Mouse (Mus musculus): ENCODE measurements around the gene Neurog3. TPM values are rescaled to one million over a fixed set of nuclear protein-coding genes. Genes with fewer than 3 reads are reported as not detected.

Gene Neurog3
- polyA plus RNA-seq (2011; ENCODE audit: insufficient read depth, insufficient read length, low replicate concordance, missing spikeins) = not detected in 2 replicates

DNA sequence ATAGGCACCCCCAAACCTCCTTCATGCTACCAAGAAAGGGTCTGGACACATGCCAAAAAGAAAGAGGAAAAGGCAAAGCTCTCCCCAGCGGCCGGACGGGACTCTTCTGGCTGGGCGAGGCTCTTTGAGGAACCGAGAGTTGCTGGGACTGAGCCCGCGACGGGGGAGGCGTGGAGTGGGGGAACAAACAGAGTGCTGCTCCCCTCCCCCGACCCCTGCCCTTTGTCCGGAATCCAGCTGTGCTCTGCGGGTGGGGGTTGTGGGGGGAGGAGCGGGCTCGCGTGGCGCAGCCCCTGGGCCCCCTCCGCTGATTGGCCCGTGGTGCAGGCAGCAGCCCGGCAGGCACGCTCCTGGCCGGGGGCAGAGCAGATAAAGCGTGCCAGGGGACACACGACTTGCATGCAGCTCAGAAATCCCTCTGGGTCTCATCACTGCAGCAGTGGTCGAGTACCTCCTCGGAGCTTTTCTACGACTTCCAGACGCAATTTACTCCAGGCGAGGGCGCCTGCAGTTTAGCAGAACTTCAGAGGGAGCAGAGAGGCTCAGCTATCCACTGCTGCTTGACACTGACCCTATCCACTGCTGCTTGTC is at the start of gene Neurog3:
Gene Neurog3, plus strand, starts transcription at position 400 of the 591 bp plus-strand sequence.
- Histone ChIP-seq H3K27ac (ENCODE audit: control insufficient read depth, insufficient read depth, low read depth, low read length, poor library complexity) (no peak within 1 kb of the TSS), H3K4me1 (ENCODE audit: control insufficient read depth, insufficient read depth, low read length) (no peaks in the 10 kb centered on the region; the same call in 1 of the 2 replicates), H3K4me3 (replicated peaks; ENCODE audit: control insufficient read depth, low read depth, low read length) (no peak within 1 kb of the TSS)
- 2% methylated on average over 29 of the region's 29 CpGs for WGBS
- TF ChIP-seq POLR2A (IDR thresholded peaks at IDR 0.05; ENCODE audit: borderline replicate concordance, control insufficient read depth, low read depth, low read length) (no peak), CTCF (IDR thresholded peaks at IDR 0.05; ENCODE audit: control insufficient read depth, insufficient read depth, low read length) (no peak)

DNA sequence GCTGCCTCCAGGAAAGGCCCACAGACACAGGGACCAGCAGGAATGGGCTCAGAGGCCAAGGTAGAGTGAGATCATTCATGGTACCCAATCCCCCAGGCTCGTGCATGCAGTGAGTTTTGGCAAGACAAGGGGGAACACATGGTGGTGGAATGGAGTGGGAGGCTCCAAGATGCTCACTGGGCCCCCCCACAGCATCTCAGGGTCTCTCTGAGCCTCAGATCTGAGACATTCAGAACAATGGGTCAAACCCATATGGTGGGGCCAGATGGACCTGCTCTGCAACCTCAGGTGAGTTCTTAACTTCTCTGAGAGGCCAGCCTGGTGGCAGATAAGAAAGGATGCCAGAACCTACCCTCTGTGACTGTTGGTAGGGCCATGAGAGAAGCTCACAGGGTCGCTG is 46.8 kb upstream of the Neurog3 start:
- no peak overlapping the region for H3K4me3 ChIP-seq (replicated peaks; ENCODE audit: control insufficient read depth, low read depth, low read length)
- TF ChIP-seq POLR2A (IDR thresholded peaks at IDR 0.05; ENCODE audit: borderline replicate concordance, control insufficient read depth, low read depth, low read length) (no peak), CTCF (IDR thresholded peaks at IDR 0.05; ENCODE audit: control insufficient read depth, insufficient read depth, low read length) (no peak)

DNA sequence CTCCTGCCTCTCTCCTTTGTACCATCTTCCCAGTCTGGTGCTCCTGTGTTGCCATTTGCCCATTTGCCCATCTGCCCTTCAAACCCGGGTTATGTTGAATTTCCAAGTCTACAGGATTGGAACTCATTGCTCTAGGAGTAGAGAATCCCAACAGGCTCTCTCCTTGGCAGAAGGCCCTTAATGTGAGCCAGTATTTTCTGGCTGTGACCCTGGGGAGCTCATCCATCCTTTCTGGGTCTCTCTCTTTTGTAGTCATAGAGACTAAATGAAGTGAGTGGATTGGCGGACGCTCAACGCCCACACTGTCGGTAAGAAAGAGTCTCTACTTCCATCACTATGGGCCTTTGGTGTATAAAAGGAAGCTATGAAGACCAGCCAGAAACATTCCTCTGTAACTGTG is 46.1 kb upstream of the Neurog3 start:
- H3K4me3 ChIP-seq (replicated peaks; ENCODE audit: control insufficient read depth, low read depth, low read length) = no peak overlapping the region
- 95% methylated on average over 5 of the region's 5 CpGs for WGBS
- no peaks in the 10 kb centered on the region for H3K4me1 ChIP-seq (ENCODE audit: control insufficient read depth, insufficient read depth, low read length)
- TF ChIP-seq POLR2A (IDR thresholded peaks at IDR 0.05; ENCODE audit: borderline replicate concordance, control insufficient read depth, low read depth, low read length) = no peak
- no peak for TF ChIP-seq CTCF (IDR thresholded peaks at IDR 0.05; ENCODE audit: control insufficient read depth, insufficient read depth, low read length)
- no peak overlapping the region for H3K27ac ChIP-seq (ENCODE audit: control insufficient read depth, insufficient read depth, low read depth, low read length, poor library complexity)

More for the DNA sequence above, 46.8 kb upstream of the Neurog3 start:
- H3K4me1 ChIP-seq (ENCODE audit: control insufficient read depth, insufficient read depth, low read length) = no peaks in the 10 kb centered on the region
- H3K27ac ChIP-seq (ENCODE audit: control insufficient read depth, insufficient read depth, low read depth, low read length, poor library complexity) = no peak overlapping the region
- 62% methylated on average over 2 of the region's 2 CpGs for WGBS

DNA sequence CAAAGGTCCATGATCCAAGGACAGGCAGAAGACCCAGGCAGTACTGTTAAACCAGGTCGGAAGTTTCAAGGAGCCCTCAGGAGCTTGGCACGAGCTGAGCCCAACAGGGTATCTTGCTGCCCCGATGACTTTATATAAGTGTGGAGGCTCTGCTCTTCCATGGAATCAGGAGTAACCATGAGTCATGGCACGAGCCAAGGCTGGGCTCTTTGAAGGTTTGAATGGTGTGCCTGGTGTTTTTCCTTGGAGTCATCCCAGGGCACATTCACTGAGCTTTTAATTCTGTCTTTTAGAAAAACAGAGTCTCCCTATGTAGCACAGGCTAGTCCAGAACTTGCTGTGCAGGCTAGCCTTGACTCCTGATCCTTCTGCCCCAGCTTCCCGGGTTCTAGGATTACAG is 44.5 kb upstream of the Neurog3 start:
- WGBS = 74% methylated on average over 5 of the region's 5 CpGs
- no peak overlapping the region for H3K27ac ChIP-seq (ENCODE audit: control insufficient read depth, insufficient read depth, low read depth, low read length, poor library complexity)
- no peak for TF ChIP-seq POLR2A (IDR thresholded peaks at IDR 0.05; ENCODE audit: borderline replicate concordance, control insufficient read depth, low read depth, low read length)
- no peak for TF ChIP-seq CTCF (IDR thresholded peaks at IDR 0.05; ENCODE audit: control insufficient read depth, insufficient read depth, low read length)
- no peaks in the 10 kb centered on the region for H3K4me1 ChIP-seq (ENCODE audit: control insufficient read depth, insufficient read depth, low read length)
- no peak overlapping the region for H3K4me3 ChIP-seq (replicated peaks; ENCODE audit: control insufficient read depth, low read depth, low read length)

DNA sequence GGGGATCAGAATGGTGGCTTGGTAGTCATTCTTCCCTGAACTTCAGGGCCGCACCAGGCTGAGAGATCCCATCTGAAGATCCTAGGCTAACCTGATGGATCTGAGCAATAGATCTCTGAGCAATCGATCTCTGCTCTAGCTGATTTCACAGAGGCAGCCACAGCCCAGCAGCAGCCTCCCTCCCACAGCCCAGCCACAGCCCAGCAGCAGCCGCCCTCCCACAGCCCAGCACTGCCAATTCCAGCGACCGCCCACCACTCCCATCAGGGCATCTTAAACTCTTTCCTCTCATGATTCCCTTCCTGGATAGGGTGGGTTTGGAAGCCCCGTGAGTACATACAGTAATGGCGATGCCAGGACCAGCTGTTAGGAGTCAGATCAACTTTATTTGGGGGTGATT is 43.8 kb upstream of the Neurog3 start:
- WGBS = 74% methylated on average over 7 of the region's 7 CpGs
- H3K4me3 ChIP-seq (replicated peaks; ENCODE audit: control insufficient read depth, low read depth, low read length) = no peak overlapping the region
- TF ChIP-seq CTCF (IDR thresholded peaks at IDR 0.05; ENCODE audit: control insufficient read depth, insufficient read depth, low read length) = no peak
- no peak for TF ChIP-seq POLR2A (IDR thresholded peaks at IDR 0.05; ENCODE audit: borderline replicate concordance, control insufficient read depth, low read depth, low read length)
- no peak overlapping the region for H3K27ac ChIP-seq (ENCODE audit: control insufficient read depth, insufficient read depth, low read depth, low read length, poor library complexity)
- no peaks in the 10 kb centered on the region for H3K4me1 ChIP-seq (ENCODE audit: control insufficient read depth, insufficient read depth, low read length)

DNA sequence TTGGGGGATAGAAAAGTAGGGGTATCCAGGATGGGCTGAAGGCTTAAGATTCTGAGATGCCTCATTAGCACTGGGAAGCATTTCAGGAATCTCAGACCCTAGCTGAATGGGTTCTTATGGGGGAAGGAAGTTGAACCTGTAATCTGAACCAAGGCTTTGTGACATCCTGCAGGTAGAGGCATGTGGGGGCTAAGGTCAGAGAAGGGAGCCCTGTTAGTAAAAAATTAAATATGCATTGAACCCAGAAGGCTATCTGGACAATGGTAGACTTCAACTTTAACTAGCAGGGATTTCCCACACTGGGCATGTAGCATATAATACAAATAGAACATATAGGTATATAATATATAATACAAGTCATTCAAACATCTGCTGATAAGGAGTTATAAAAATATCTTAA is 43.4 kb upstream of the Neurog3 start:
- H3K27ac ChIP-seq (ENCODE audit: control insufficient read depth, insufficient read depth, low read depth, low read length, poor library complexity) = no peak overlapping the region
- H3K4me1 ChIP-seq (ENCODE audit: control insufficient read depth, insufficient read depth, low read length) = no peaks in the 10 kb centered on the region
- TF ChIP-seq POLR2A (IDR thresholded peaks at IDR 0.05; ENCODE audit: borderline replicate concordance, control insufficient read depth, low read depth, low read length) = no peak
- no peak for TF ChIP-seq CTCF (IDR thresholded peaks at IDR 0.05; ENCODE audit: control insufficient read depth, insufficient read depth, low read length)
- no peak overlapping the region for H3K4me3 ChIP-seq (replicated peaks; ENCODE audit: control insufficient read depth, low read depth, low read length)

DNA sequence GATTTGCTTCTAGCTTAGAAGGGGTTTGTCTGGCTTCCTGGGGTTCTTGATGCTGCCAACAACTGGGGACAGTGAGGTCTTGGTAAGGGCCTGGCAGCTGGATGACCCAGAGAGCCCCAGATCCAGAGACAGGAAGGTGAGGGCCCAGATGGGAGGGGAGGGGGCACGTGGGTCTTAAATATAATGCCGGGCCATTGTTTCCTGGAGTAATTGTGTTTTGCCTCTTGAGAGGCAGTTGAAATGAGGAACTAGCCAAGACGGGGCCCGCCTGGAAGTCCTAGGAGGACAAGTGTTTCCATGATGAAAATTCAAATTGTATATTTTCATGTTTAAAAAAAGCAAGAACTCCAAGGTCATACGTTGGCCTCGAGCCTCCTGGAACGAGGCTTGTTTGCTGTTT is 39.0 kb upstream of the Neurog3 start:
- H3K4me3 ChIP-seq (replicated peaks; ENCODE audit: control insufficient read depth, low read depth, low read length) = no peak overlapping the region
- no peaks in the 10 kb centered on the region for H3K4me1 ChIP-seq (ENCODE audit: control insufficient read depth, insufficient read depth, low read length)
- no peak overlapping the region for H3K27ac ChIP-seq (ENCODE audit: control insufficient read depth, insufficient read depth, low read depth, low read length, poor library complexity)
- whole genome bisulfite sequencing = 13% methylated on average over 7 of the region's 7 CpGs
- no peak for TF ChIP-seq CTCF (IDR thresholded peaks at IDR 0.05; ENCODE audit: control insufficient read depth, insufficient read depth, low read length)
- TF ChIP-seq POLR2A (IDR thresholded peaks at IDR 0.05; ENCODE audit: borderline replicate concordance, control insufficient read depth, low read depth, low read length) = no peak

DNA sequence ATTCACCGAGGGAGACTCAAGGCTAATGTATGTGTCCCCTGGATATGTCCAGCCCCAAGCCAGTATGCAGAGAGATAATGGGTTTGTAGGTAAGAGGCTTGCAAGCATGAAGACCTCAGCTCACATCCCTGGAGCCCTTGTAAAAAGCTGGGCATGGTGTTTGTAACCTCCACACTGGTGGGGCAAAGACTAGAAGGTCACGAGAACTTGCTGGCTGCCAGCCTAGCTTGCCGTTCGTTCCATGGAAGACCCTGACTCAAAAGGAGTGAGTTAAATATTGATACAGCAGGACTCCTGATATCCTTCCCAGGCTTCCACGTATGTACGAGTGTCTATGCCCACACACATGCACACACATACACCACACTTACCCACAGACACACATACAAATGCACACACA is 38.5 kb upstream of the Neurog3 start:
- TF ChIP-seq CTCF (IDR thresholded peaks at IDR 0.05; ENCODE audit: control insufficient read depth, insufficient read depth, low read length) (no peak), POLR2A (IDR thresholded peaks at IDR 0.05; ENCODE audit: borderline replicate concordance, control insufficient read depth, low read depth, low read length) (no peak)
- Histone ChIP-seq H3K27ac (ENCODE audit: control insufficient read depth, insufficient read depth, low read depth, low read length, poor library complexity) (no peak overlapping the region), H3K4me3 (replicated peaks; ENCODE audit: control insufficient read depth, low read depth, low read length) (no peak overlapping the region), H3K4me1 (ENCODE audit: control insufficient read depth, insufficient read depth, low read length) (no peaks in the 10 kb centered on the region)
- WGBS = 81% methylated on average over 6 of the region's 6 CpGs
